Mouse (Mus musculus): ENCODE data around the gene Oprd1.

Oprd1 gene

DNA sequence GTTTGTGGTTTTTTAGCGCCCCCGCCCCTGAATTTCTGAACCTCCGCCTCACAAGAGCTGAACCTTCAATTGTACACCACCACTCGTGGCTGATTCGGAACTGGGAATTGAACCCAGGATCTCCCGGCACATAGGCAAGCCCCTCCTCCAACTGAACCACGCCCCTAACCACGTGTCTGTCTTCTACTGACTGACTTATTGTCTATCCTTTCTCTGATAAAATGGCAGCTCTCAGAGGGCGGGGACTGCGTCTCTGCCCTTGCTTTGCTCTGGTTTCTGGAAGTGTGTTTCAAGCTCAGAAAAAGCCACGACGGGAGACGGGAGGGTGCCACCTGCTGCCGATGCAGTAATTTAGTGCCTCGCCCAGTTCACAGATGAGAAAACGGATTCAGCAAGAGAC is 10.4 kb downstream of the Oprd1 start:
- in situ Hi-C loops (cut with MboI, MseI), result no loop called here

DNA sequence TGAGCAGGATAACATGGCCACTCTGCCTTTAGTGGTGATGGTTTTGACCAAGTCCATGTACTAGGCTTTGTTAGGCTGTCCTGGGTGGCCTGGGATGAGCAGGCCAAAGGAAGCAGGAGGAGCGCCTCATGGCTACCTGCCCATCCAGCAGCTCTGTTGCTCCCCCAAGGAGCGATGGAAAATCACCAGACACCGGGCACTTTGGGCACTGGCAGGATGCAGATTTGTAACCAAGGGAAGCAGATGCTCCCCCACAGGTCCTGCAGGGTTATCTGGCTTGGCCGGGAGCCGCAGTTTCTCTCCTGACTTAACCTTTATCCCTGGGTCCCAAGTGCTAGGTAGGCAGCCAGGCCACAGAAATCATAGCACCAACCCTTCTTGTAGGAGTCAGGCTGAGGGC is 10.9 kb downstream of the Oprd1 start:
- in situ Hi-C loops (cut with MboI, MseI), result no loop called here

DNA sequence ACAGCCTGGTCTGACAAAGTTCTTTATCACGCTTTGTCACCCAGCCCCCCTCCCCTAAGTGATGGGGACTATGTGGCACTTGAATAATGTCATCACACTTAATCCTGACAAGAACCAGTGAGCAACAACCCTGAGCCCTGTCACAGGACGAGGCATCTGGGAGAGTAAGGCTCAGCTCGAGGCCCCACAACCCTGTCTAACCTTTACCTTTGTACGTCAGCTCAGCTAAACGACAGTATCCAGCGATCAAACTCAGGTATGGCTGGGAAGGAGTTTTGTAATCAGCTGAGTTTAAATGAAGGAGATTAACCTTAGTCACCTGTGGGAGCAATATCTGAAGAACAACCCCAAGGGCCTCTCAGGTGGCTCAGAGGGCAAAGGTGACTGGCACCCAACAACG is 12.0 kb downstream of the Oprd1 start:
- in situ Hi-C loops (cut with MboI, MseI), result no loop called here

DNA sequence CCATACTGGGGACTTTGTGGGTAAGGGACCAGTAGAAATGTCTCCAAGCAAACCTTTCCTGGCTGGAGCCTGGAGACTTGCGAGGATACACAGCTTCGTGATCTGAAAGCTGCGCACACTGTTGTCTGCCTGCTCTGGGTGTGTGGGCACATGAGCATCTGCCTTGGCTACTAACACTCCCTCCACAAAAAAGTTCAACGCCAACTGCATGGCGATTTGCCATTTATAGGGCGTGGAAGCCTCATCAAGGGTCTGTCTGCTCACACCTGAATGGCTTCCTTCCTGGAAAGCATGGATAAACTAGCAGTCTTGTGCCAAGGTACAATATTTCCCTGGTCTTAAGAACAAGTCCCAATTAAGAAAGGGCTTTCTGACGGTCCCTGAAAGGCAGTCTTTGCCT is 12.5 kb downstream of the Oprd1 start:
- in situ Hi-C loops (cut with MboI, MseI), result no loop called here

DNA sequence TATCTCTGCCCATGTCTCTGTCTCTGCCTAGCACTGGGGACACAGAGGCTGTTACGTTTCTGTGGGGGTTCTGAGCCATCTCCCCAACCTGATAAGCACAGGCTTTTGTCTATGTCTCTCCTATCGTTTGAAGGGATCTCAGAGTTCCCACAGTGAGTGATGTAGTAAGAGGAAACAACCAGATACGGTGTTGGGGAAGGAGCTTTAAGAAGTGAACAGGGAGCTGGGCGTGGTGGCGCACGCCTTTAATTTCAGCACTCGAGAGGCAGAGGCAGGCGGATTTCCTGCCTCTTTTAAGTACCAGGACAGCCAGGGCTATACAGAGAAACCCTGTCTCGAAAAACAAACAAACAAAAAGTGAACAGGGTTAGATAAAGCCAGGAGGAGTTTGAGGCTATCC is 13.2 kb downstream of the Oprd1 start:
- in situ Hi-C loops (cut with MboI, MseI), result no loop called here

DNA sequence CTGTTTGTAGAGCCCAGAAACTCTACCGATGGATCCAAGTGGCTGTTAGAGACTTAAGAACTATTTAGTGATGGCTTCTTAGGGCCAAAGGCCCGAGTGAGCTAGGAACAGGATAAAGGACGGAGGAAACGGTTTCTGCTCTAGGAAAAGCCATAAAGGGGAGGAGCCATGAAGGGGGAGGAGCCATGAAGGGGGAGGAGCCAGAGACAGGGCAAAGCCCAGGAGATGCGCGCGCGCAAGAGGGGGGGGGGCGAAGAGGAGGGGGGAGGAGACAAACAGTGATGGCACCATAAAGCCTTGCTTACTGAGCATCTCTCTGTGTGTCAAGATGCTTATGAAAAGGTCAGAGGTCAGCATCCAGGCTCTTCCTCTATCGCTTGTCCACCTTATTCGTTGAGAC is 13.6 kb downstream of the Oprd1 start:
- in situ Hi-C loops (cut with MboI, MseI), result no loop called here

DNA sequence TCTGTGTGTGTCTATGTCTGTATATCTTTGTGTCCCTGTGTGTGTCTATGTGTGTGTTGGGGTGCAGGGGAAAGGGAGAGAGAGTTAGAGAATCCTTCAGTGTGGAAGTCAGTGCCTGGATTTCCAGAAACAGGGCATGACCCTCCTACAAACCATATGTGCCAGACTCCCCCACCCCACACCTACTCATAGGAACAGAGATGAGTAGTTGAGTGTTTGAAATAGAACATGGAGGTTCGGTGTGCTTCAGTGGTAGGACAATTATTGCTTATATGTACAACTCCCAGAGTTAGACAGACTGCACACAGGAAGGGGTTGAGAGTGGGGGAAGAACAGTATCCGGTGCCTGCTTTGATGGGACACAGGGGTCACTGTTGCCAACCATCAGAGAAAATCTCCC is 14.2 kb downstream of the Oprd1 start:
- in situ Hi-C loops (cut with MboI, MseI), result no loop called here

DNA sequence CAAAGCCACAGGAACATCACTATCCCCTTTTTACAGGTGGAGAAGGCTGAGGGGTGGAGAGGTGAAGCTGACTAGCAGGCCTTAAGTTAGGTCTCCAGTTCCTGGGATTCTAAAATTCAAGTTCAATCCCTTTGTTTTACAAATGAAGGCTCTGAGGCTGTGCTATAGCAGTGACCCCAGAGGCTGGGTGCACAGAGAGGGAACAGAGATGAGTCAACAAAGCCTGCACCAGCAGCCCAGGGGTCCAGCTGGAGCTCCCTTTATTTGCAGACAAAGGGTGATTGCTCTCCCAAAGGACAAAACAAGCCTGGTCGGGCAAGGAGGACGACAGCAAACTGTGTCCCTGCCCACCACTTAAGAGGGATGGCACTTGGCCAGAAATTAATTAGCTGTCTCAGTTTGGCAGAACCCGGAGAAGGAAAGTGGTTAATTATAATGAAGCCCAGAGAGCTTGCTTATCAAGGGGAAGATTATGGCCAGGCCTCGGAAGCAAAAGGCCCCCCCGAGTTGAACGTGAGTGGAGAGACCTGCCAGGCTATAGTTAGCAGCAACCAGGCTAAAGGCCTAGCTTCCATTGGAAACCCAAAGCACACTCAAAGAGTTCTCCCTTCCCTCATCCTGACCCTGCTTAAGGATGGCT is 15.2 kb downstream of the Oprd1 start:
- in situ Hi-C loops (cut with MboI, MseI), result no loop called here

DNA sequence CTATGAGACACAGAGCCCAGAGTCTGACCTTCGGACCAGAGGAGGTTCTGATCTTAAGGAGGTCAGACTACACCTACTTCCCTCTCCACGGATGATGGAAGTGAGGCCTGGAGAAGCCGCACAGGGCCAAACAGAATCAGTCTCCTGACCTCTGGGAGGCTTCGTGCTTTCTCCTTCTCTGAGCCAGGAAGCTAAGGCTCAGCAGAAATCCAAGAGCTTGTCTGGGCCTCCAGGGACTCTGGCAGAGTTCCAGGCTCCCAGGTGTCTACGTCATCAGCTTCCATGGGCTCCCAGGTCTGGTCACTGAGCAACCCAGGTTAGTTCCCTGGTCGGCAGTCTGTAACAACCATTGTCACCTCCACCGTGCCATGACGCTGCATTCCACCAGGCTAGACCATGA is 17.2 kb downstream of the Oprd1 start:
- in situ Hi-C loops (cut with MboI, MseI), result no loop called here

DNA sequence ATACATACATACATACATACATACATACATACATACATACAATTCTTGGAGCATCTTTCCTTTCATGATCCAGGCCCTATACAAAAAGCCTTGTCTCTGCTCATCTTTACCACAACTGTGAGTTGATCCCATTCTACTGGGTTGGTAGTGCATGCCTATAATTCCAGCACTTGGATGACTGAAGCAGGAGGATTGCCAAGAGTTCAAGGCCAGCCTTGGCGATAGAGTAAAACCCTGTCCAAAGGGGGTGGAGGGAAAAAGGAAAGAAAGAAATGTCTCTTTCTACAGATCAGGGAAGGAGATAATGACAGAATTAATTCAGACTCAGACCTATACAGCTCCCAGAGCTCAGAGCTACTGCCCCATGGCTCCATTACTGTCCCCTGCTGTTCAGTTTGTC is 21.1 kb downstream of the Oprd1 start:
- in situ Hi-C loops (cut with MboI, MseI), result loop anchor here (25.0 kb wide), 1 partner anchor 661 kb away; no protein-coding TSS in a partner anchor

DNA sequence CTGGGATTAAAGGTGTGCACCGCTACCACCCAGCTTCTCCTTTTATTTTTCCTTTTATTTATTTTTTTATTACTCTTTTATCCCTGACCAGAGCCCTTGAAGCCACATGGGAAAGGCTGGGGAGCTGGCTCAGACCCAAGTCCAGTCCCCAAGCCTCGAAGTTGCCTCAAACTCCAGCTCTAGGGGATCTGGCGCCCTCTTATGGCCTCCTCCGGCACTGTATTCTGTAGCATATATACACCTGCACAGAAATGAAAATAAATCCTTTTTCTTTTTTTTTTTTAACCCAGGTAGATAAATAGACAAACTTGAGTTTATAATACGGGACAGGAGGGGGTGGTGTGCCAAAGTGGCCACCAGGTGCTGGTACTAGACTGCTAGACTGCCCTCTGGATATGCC is 22.6 kb downstream of the Oprd1 start:
- in situ Hi-C loops (cut with MboI, MseI), result loop anchor here (25.0 kb wide), 1 partner anchor 659 kb away; no protein-coding TSS in a partner anchor

DNA sequence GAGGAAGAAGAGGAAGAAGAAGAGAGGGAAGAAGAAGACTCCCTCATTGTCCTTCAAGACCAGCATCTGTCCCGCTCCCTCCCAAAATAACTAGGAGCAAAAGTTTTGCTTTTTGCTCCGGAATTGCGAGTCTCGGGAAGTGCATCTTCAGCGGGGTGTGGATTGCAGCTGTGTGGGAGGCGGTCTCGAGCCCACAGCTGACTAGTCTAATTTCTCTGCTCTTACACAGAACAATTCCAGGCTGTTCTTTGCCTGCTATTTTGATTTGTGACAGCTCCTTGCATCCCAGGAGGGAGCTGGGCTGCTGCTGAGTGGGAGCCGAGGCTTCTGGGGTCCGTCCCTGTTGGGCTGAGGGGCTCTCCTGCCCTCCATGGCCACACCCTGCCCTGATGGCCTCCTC is 24.7 kb downstream of the Oprd1 start:
- in situ Hi-C loops (cut with MboI, MseI), result loop anchor here (25.0 kb wide), 1 partner anchor 657 kb away; no protein-coding TSS in a partner anchor

DNA sequence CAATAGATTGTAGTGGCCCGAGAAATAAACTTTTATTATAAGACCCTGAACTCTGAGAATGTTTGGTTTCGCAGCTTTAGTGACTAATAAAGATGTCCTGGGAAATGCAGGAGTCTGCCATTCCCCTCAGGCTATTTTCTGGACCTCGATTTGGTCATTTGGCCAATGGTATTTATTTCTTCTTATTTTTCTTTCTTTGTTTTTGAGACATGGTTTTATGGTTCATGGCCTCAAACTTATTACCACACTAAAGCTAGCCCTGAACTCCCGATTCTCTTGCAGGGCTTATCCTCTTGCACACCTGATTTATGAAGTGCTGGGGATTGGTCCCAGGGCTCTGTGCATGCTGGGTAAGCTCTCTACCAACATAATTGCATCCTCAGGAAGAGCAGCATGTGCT is 28.0 kb downstream of the Oprd1 start:
- in situ Hi-C loops (cut with MboI, MseI), result loop anchor here (25.0 kb wide), 1 partner anchor 654 kb away; no protein-coding TSS in a partner anchor

DNA sequence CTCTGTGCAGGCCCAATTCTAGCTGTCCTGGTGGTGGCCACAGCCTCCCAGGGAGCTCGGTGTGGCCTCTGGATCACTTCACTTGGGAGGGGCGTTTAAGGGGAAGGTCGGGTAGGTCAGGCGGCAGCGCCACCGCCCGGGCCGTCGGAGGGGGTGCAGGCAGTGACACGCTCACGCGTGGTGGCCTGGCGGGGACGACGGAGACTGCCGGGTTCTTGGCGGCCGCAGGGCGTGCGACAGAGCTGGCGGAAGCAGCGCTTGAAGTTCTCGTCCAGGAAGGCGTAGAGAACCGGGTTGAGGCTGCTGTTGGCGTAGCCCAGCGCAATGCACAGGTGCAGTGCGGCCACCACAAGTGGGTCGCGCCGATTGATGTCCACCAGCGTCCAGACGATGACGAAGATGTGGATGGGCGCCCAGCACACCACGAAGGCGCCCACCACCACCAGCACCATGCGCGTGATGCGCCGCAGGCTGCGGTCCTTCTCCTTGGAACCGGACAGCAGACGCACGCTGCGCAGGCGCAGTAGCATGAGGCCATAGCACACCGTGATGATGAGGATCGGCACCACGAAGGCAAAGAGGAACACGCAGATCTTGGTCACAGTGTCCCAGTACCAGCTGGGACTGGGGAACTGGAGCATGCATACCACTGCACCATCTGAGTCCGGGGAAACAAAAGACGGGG is 30.7 kb downstream of the Oprd1 start:
- in situ Hi-C loops (cut with MboI, MseI), result loop anchor here (25.0 kb wide), 1 partner anchor 651 kb away; no protein-coding TSS in a partner anchor

DNA sequence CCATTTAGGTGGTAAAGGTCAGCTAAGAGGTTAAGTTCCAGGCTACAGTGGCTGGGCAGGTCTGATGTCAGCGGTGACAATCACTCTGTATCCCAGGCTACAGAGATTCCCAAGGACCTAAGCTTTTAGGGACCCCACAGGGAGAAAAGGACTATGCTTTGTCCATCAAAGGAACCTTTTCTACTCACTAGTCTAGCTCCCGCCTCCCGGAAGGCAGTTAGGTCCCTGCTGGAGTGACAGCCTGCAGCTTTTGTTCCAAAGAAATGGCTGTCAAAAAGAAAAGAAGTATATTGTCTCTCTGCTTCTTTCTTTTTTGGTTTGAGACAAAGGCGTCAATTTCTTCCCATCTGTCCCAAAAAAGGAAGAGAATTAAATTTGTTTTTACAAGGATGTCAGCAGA is 33.1 kb downstream of the Oprd1 start:
- in situ Hi-C loops (cut with MboI, MseI), result loop anchor here (25.0 kb wide), 1 partner anchor 649 kb away; no protein-coding TSS in a partner anchor

DNA sequence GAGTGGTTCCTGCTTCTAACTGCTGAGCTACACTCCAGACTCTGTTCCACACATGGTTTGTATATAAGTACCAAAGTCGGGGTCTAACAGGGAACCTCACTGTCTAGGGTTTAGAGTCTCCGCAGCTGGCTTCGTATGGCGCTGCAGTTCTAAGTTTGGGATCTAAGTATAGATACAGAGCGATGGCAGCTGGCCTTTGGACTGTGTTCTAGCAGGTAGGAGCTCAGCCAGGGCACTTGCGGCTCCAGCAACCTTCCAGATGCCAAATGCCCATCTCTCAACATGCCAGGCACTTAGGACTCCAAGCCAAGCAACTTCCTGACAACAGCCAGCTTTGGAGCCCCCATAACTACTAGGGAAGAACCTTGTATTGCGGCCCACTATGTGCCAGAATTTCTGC is 36.1 kb downstream of the Oprd1 start:
- in situ Hi-C loops (cut with MboI, MseI), result loop anchor here (25.0 kb wide), 1 partner anchor 646 kb away; no protein-coding TSS in a partner anchor

DNA sequence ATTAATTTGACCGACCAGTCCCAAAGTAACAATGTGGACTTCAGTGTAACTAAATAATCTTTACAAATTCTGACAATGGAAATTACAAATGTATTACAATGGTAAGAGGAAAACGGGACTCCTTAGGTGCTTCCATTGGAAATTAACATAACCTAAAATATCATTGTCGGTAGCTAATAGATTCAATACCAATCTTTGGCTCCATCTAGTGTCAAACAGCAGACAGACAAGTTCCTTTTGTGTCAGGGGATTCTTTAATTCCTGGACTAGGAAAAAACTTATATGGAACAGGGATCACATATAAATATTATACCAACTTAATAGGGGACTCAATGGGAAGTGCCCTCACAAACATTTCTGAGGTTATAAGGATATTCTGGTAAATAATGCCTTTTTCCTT is 43.1 kb downstream of the Oprd1 start:
- in situ Hi-C loops (cut with MboI, MseI), result loop anchor here (25.0 kb wide), 1 partner anchor 639 kb away; no protein-coding TSS in a partner anchor

DNA sequence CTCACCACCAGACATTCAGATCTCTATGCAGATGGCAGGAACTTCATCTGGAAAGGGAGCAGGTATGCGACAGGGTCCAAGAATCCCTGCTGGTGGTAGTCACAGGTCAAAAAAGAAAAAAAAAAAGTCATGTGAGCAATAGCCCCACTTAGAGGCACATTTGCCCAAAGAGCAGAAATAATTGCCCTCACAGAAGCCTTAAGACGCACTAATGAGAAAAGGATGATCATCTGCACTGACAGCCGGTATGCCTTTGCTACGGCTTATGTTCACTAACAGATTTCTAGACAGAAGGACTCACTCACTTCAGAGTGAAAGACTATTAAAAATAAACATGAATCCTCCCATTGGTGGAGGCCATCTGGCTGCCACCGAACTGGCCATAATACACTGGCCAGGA is 44.7 kb downstream of the Oprd1 start:
- in situ Hi-C loops (cut with MboI, MseI), result no loop called here

DNA sequence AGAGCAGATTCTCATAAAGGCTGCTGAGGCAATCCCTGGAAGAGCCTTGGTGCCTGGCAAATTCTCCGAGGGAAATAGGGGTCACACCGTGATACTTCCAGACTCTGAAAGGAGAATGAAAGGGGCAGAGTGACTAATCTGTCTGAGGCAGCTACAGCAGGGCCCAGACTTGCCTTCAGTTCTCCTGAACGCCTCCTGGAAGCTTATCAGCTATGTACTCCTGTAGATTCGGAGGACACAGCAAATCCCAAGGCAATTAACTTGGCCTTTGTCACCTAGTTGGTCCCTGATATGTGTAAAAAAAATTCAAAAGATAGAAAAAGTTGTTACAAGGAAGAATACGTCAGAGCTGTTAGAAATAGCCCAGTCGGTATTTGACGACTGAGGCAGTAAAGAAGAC is 49.2 kb downstream of the Oprd1 start:
- in situ Hi-C loops (cut with MboI, MseI), result no loop called here

DNA sequence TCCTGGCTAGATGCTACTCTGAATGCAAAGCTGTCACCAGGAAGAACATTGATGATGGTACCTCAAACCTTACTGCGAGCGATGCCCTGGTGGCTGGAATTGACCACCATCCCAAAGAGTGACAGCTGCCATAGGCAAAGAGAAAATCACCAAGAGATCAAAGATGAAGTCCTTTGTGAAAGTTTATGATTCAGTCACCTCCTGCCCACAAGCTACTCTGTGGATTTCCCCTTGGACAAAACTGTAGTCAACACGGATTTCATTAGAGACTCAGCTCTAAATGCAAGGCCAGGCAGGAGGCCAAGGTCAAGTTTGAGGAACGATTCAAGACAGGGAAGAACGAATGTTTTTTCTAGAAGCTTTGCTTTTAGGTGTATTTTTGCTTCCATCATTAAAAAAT is 50.4 kb downstream of the Oprd1 start:
- in situ Hi-C loops (cut with MboI, MseI), result no loop called here

DNA sequence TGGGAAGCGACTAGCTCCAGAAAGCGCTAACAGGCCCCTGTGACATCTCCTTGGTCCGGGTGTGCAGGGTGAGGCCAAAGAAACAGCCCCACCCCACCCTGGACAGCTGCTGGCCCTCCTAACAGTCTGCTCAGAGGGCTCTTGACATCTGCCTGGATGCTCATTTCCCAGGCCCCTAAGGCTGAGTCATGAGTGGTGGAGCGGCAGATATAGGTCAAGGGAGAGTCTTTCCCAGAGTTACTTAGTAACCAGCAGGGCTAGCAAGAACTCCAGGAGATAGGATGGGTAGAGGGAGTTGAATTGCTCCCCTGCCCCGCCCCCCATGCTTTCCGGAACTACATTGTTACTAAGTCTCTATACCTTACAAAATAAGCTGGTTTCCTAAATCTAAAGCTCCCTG is 51.1 kb downstream of the Oprd1 start:
- in situ Hi-C loops (cut with MboI, MseI), result no loop called here

DNA sequence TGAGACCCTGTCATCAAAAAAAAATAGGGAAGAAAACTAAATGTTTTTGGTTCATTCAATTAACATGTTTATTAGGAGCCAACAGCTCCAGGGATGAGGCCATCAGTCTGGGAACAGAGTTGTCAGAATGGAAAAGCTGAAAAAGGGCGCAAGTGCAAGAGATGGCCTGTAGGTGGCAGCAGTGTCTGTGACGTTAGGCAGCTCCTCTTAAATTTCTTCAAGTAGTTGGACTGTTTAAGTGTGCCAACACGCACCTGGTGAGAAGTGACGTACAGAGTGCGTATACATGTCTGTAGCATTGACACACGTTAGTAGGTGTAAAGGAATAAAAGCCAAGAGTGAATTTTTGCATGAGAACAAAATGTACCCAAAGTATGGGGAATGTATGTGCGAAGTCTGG is 55.4 kb downstream of the Oprd1 start:
- in situ Hi-C loops (cut with MboI, MseI), result loop anchor here (5.0 kb wide), 1 partner anchor 83 kb away; no protein-coding TSS in a partner anchor

DNA sequence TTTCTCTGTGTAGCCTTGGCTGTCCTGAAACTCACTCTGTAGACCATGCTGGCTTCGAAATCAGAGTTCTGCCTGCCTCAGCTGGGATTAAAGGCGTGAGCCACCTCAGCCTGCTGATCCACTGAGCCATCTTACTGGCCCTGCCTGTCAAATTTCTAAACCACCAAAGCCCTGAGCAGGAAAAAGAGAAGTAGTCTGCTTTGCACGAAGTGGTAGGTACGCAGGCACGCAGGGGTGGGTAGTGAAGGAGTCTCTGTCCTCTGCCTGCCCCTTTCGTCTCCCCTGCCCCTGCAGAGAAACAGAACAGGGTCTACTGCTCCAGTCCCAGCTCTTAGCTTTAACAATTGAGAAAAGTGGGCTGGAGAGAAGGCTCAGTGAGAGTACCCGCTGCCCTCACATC is 59.2 kb downstream of the Oprd1 start:
- in situ Hi-C loops (cut with MboI, MseI), result loop anchor here (5.0 kb wide), 1 partner anchor 87 kb away; no protein-coding TSS in a partner anchor

Measured in T-helper 2 cell (primary cell).